Mouse (Mus musculus): ENCODE results near the gene Pla2r1. TPM values are rescaled to one million over a fixed set of nuclear protein-coding genes. Genes with fewer than 3 reads are reported as not detected.

Gene Pla2r1
- polyA plus RNA-seq, 1 experiment from 2014 or later = 0.50 TPM

DNA sequence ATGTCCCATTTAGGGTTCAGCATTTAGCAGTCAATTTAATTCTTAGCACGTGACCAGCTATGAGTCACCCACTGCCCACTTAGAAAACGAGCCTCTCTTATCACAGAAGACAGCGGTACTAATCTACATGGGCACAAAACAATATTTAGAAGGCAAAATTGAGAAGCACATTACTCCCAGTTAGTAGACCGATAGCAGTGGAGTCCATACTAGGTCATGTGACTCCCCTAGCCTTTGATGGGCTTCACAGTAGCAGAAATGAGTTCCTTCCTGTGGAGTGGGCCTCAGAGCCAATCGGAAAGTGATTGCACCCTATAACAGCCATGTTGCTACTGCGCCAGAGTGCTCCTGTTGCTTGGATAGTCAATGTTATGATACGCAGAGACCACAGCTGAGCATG, 148.3 kb downstream of the Pla2r1 start:
- Histone ChIP-seq H3K79me2 (ENCODE audit: inconsistent target) (no peaks in the 10 kb centered on the region), H3K4me3 (ENCODE audit: inconsistent target) (no peak overlapping the region), H3K27ac (no peak overlapping the region), H3K36me3 (ENCODE audit: inconsistent target) (no peaks in the 10 kb centered on the region)
- WGBS (ENCODE audit: missing documents) = 93% methylated on average over 7 of the region's 7 CpGs

- Histone ChIP-seq H3K27ac (no peak overlapping the region), H3K79me2 (ENCODE audit: inconsistent target) (no peaks in the 10 kb centered on the region), H3K36me3 (ENCODE audit: inconsistent target) (no peaks in the 10 kb centered on the region), H3K4me3 (ENCODE audit: inconsistent target) (no peak overlapping the region)
- WGBS (ENCODE audit: missing documents) = 81% methylated on average over 5 of the region's 5 CpGs
These were observed 151.4 kb downstream of the Pla2r1 start for GRCm38 (mm10) chr2:60401694-60402093.

GRCm38 (mm10) chr2:60393786-60394185, 159.3 kb downstream of the Pla2r1 start:
- Histone ChIP-seq H3K36me3 (ENCODE audit: inconsistent target) (no peaks in the 10 kb centered on the region), H3K4me3 (ENCODE audit: inconsistent target) (no peak overlapping the region), H3K79me2 (ENCODE audit: inconsistent target) (no peaks in the 10 kb centered on the region), H3K27ac (no peak overlapping the region)
- WGBS (ENCODE audit: missing documents) = 70% methylated on average over 6 of the region's 6 CpGs

DNA sequence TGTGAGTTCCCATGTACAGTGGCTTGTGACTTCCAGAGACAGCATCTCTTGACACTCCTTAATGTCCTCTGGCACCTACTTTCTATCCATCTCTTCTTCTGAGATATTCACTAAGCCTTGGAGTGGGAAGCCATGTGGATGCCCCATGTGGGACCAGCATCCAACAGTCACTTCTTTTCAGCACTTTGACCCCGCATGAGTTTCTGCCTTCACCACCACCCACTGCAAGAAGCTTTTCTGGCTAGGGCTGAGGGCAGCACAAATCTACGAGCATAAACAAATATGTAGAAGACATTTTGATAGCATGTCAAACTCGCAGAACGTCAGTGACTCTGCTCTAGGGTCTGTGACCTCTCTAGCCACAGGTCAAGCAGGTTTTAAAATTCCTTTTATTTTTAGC, 160.8 kb downstream of the Pla2r1 start:
- no peak overlapping the region for H3K27ac ChIP-seq
- H3K79me2 ChIP-seq (ENCODE audit: inconsistent target) = no peaks in the 10 kb centered on the region
- H3K4me3 ChIP-seq (ENCODE audit: inconsistent target) = no peak overlapping the region
- 86% methylated on average over 3 of the region's 4 CpGs for WGBS (ENCODE audit: missing documents)
- H3K36me3 ChIP-seq (ENCODE audit: inconsistent target) = no peaks in the 10 kb centered on the region

GRCm38 (mm10) chr2:60387363-60387762, 165.7 kb downstream of the Pla2r1 start:
- no peak overlapping the region for H3K27ac ChIP-seq
- no peaks in the 10 kb centered on the region for H3K36me3 ChIP-seq (ENCODE audit: inconsistent target)
- H3K4me3 ChIP-seq (ENCODE audit: inconsistent target) = no peak overlapping the region
- H3K79me2 ChIP-seq (ENCODE audit: inconsistent target) = no peaks in the 10 kb centered on the region
- WGBS (ENCODE audit: missing documents) = 97% methylated on average over 3 of the region's 3 CpGs

GRCm38 (mm10) chr2:60386835-60387234, 166.3 kb downstream of the Pla2r1 start:
- Histone ChIP-seq H3K36me3 (ENCODE audit: inconsistent target) (no peaks in the 10 kb centered on the region), H3K27ac (no peak overlapping the region), H3K4me3 (ENCODE audit: inconsistent target) (no peak overlapping the region), H3K79me2 (ENCODE audit: inconsistent target) (no peaks in the 10 kb centered on the region)
- WGBS (ENCODE audit: missing documents) = 91% methylated on average over 2 of the region's 2 CpGs

- Histone ChIP-seq H3K36me3 (ENCODE audit: inconsistent target) (no peaks in the 10 kb centered on the region), H3K27ac (no peak overlapping the region), H3K79me2 (ENCODE audit: inconsistent target) (no peaks in the 10 kb centered on the region), H3K4me3 (ENCODE audit: inconsistent target) (no peak overlapping the region)
These were observed 168.4 kb downstream of the Pla2r1 start for GRCm38 (mm10) chr2:60384763-60385085.

DNA sequence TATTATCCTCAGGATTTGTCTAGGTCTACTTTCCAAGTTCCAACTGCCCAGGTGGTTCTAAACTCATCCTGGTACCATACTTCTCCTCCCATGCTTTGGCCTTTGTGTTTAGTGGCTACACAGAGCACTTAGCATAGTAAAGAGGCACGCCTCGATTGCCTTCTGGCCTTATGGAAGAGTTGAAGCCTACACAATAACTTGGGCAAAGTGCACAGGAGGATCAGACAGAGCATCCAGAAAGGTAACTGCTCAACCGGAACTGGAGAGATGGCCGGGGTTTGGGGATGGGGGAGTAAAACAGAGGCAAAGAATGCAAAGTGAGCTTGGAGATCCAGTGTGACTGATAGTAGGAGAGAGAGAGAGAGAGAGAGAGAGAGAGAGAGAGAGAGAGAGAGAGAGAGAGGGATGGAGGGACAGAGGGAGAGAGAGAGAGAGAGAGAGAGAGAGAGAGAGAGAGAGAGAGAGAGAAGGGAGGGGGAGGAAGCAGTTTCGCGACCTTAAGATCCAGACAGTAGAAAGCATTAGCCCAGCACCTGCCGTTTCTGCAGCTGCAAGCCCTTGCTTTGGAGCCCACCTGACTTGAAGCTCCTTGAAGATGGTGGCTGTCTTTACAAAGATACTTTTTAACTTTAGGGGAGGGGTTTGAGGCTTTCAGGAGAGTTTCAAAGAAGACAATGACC, 168.9 kb downstream of the Pla2r1 start:
- Histone ChIP-seq H3K4me3 (ENCODE audit: inconsistent target) (no peak overlapping the region), H3K27ac (no peak overlapping the region), H3K79me2 (ENCODE audit: inconsistent target) (no peaks in the 10 kb centered on the region), H3K36me3 (ENCODE audit: inconsistent target) (no peaks in the 10 kb centered on the region)
- WGBS (ENCODE audit: missing documents) = 90% methylated on average over 7 of the region's 7 CpGs

DNA sequence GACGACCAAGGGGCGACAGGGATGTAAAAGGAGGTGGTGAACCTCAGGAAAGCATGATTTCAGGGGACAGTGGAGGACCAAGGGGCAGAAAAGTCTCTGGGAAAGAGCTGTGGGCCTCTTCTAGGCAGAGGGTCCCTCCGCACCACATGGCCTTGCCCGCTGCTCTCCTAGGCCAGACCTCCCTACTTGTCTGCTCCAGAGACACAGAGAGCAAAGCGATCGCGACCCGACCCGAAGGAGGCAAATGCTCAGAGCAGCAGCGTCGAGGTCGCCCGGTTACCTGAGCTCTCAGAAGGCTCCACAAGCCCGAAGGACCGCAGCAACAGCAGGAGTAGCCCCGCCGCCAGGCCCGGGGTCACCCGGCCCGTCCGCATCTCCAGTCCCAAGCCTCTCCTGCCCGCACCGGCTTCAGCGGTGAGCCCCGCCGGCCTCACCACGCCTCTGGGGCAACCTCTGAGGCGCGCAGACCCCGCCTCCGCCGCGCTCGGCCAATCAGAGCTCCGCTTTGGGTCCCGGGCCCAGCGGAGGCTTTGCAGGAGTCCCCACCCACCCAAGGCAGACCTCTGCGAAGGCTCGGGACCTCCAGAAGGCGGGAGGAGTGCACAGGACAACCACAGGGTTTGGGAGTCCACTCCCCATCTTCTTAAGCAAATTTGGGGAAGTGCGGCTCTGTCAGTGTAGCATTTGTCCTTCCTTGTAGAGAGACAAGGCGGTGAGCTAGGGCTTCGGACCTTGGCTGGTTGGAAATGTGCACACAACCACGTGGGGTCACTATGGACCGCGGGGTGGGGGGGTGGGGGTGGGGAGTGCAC, 170.0 kb downstream of the Pla2r1 start, which contains the start of gene Ly75:
Gene Ly75, minus strand, starts transcription at position 446 of the 812 bp plus-strand sequence.
- no peak within 1 kb of the TSS for H3K4me3 ChIP-seq (ENCODE audit: inconsistent target)
- H3K36me3 ChIP-seq (ENCODE audit: inconsistent target) = no peaks in the 10 kb centered on the region
- no peaks in the 10 kb centered on the region for H3K79me2 ChIP-seq (ENCODE audit: inconsistent target)
- no peak within 1 kb of the TSS for H3K27ac ChIP-seq
- 3% methylated on average over 43 of the region's 46 CpGs for WGBS (ENCODE audit: missing documents)

DNA sequence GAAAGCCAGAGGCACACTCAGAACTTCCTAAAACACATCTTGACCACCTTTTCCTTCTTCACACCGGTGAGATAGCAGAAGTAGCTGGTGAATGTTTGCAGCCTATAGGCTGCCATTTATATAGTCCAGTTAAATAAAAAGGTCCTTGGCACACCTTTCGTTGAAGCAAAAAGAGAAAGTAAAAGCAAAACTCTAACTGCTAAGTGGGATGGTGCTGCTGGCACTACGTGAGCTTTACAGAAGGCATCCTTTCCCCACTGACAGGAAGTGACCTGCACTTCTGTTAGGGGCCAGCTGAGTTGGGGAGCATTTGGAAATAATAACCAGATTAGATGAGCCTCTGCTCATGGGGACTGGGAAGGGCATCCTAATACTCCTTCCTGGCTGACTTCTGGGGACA, 170.8 kb downstream of the Pla2r1 start:
- no peak overlapping the region for H3K27ac ChIP-seq
- WGBS (ENCODE audit: missing documents) = 36% methylated on average over 3 of the region's 3 CpGs
- H3K4me3 ChIP-seq (ENCODE audit: inconsistent target) = no peak overlapping the region
- no peaks in the 10 kb centered on the region for H3K36me3 ChIP-seq (ENCODE audit: inconsistent target)
- H3K79me2 ChIP-seq (ENCODE audit: inconsistent target) = no peaks in the 10 kb centered on the region

GRCm38 (mm10) chr2:60377260-60377659, 175.8 kb downstream of the Pla2r1 start:
- Histone ChIP-seq H3K79me2 (ENCODE audit: inconsistent target) (no peaks in the 10 kb centered on the region), H3K4me3 (ENCODE audit: inconsistent target) (no peak overlapping the region), H3K36me3 (ENCODE audit: inconsistent target) (no peaks in the 10 kb centered on the region), H3K27ac (no peak overlapping the region)
- 71% methylated on average over 5 of the region's 5 CpGs for WGBS (ENCODE audit: missing documents)

DNA sequence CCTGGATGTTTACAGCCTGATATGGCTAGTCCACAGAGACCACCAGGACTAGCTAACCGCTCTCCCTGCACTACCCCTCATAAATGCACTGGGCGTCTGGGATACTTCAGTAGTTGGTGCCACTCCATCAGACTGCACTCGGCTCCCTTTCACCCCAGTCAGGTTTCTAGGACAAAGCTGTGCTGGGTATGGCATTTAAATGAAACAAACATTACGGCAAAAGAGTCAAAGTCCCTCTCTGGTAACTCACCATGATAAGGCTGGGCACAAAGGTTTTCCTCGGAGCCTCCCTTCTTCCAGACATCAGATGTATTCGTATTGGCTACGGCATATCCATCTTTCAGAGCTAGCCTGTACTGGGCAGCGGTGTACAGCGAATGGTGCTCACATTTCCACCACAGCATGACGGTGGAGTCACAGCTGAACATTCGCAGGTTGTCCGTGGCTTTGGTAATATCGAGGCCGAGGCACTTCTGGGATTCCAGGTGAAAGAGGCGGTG, 177.4 kb downstream of the Pla2r1 start:
- whole genome bisulfite sequencing (ENCODE audit: missing documents) = 97% methylated on average over 15 of the region's 15 CpGs
- H3K36me3 ChIP-seq (ENCODE audit: inconsistent target) = no peaks in the 10 kb centered on the region

GRCm38 (mm10) chr2:60375126-60375525, 178.0 kb downstream of the Pla2r1 start:
- Histone ChIP-seq H3K27ac (no peak overlapping the region), H3K36me3 (ENCODE audit: inconsistent target) (no peaks in the 10 kb centered on the region), H3K4me3 (ENCODE audit: inconsistent target) (no peak overlapping the region), H3K79me2 (ENCODE audit: inconsistent target) (no peaks in the 10 kb centered on the region)
- 94% methylated on average over 8 of the region's 8 CpGs for WGBS (ENCODE audit: missing documents)

More for the DNA sequence above, 177.4 kb downstream of the Pla2r1 start:
- no peaks in the 10 kb centered on the region for H3K79me2 ChIP-seq (ENCODE audit: inconsistent target)
- no peak overlapping the region for H3K27ac ChIP-seq
- H3K4me3 ChIP-seq (ENCODE audit: inconsistent target) = no peak overlapping the region

- Histone ChIP-seq H3K79me2 (ENCODE audit: inconsistent target) (no peaks in the 10 kb centered on the region), H3K36me3 (ENCODE audit: inconsistent target) (no peaks in the 10 kb centered on the region), H3K4me3 (ENCODE audit: inconsistent target) (no peak overlapping the region), H3K27ac (no peak overlapping the region)
- WGBS (ENCODE audit: missing documents) = 93% methylated on average over 5 of the region's 5 CpGs
These were observed 182.9 kb downstream of the Pla2r1 start for GRCm38 (mm10) chr2:60370188-60370587.

DNA sequence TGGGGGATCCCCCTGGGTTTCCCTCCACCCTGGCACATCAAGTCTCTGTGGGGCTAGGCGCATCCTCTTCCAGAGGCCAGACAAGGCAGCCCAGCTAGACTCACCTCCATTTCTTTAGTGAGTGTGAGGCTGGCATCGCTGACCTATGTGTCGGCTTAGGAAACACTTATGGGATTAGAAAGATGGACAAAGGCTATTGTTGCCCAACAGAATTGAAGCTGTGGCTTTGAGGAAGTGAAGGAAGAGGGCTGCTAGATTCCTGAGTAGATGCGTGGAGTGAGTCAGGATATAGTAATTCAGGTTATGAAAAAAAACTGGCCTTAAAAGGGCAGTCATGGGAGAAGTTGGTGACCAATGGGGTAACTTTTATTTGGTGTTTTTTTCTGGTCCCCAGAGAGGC, 183.7 kb downstream of the Pla2r1 start:
- no peaks in the 10 kb centered on the region for H3K36me3 ChIP-seq (ENCODE audit: inconsistent target)
- no peaks in the 10 kb centered on the region for H3K79me2 ChIP-seq (ENCODE audit: inconsistent target)
- 72% methylated on average over 4 of the region's 4 CpGs for WGBS (ENCODE audit: missing documents)
- no peak overlapping the region for H3K27ac ChIP-seq
- H3K4me3 ChIP-seq (ENCODE audit: inconsistent target) = no peak overlapping the region
